Mouse (Mus musculus) stomach, embryonic 16.5 days (tissue): ENCODE results near the gene Ccdc63. TPM values are rescaled to one million over a fixed set of nuclear protein-coding genes. Genes with fewer than 3 reads are reported as not detected.

ENCODE experiments used
- ATAC-seq: fragments of 200-750 bp; cut with Nextera tagmentation; 2 replicates; pipeline ENCODE4 v1.8.0; 2017; ENCODE audit warnings: moderate number of reproducible peaks, moderate TSS enrichment; ENCODE audit not compliant: insufficient read depth, low FRiP score
- H3K27ac ChIP-seq: fragments of 300-500 bp; sonication (generic); 2 replicates; pipeline ENCODE4 v1.5.1; 2014; ENCODE audit warnings: low read length
- H3K27me3 ChIP-seq: fragments of 300-500 bp; sonication (generic); 2 replicates; pipeline ENCODE4 v1.6.1; 2014; ENCODE audit warnings: low read length, control low read depth, mixed read lengths; ENCODE audit not compliant: control insufficient read depth, insufficient read depth
- H3K36me3 ChIP-seq: fragments of 300-500 bp; sonication (generic); 2 replicates; pipeline ENCODE4 v1.6.1; 2014; ENCODE audit warnings: low read length; ENCODE audit not compliant: control insufficient read depth, insufficient read depth
- H3K4me1 ChIP-seq: fragments of 300-500 bp; sonication (generic); 2 replicates; pipeline ENCODE4 v1.6.1; 2014; ENCODE audit warnings: low read length, control low read depth, mixed read lengths; ENCODE audit not compliant: control insufficient read depth, insufficient read depth
- H3K4me2 ChIP-seq: fragments of 300-500 bp; sonication (generic); 2 replicates; pipeline ENCODE4 v1.6.1; 2014; ENCODE audit warnings: low read depth, low read length, mixed read lengths
- H3K4me3 ChIP-seq: fragments of 300-500 bp; sonication (generic); replicated peaks from 2 replicates; pipeline ENCODE4 v1.5.1; 2014; ENCODE audit warnings: mild to moderate bottlenecking, low read length
- H3K9ac ChIP-seq: fragments of 300-500 bp; sonication (generic); 2 replicates; pipeline ENCODE4 v1.6.1; 2014; ENCODE audit warnings: low read length
- H3K9me3 ChIP-seq: fragments of 300-500 bp; sonication (generic); replicated peaks from 2 replicates; pipeline ENCODE4 v1.6.1; 2016; ENCODE audit warnings: low read length, control low read depth; ENCODE audit not compliant: control insufficient read depth
- WGBS: fragments of 180-500 bp; shearing (Covaris S2); extraction: QIAGEN DNeasy Blood & Tissue Kit; methylation state at CpG from one replicate; pipeline ENCODE4 v1.1.7; 2014; 5-methylcytosine and 5-hydroxymethylcytosine counted together
- polyA plus RNA-seq: library from polyadenylated mRNA; unstranded; fragments of >200 nt; fragmentation: Nextera tagmentation; extraction: Ambion mirVana; gene quantifications from 2 replicates; pipeline ENCODE4 v1.2.1, GENCODE M21; 2015

Gene Ccdc63
- polyA plus RNA-seq, 1 experiment from 2014 or later = not detected

DNA sequence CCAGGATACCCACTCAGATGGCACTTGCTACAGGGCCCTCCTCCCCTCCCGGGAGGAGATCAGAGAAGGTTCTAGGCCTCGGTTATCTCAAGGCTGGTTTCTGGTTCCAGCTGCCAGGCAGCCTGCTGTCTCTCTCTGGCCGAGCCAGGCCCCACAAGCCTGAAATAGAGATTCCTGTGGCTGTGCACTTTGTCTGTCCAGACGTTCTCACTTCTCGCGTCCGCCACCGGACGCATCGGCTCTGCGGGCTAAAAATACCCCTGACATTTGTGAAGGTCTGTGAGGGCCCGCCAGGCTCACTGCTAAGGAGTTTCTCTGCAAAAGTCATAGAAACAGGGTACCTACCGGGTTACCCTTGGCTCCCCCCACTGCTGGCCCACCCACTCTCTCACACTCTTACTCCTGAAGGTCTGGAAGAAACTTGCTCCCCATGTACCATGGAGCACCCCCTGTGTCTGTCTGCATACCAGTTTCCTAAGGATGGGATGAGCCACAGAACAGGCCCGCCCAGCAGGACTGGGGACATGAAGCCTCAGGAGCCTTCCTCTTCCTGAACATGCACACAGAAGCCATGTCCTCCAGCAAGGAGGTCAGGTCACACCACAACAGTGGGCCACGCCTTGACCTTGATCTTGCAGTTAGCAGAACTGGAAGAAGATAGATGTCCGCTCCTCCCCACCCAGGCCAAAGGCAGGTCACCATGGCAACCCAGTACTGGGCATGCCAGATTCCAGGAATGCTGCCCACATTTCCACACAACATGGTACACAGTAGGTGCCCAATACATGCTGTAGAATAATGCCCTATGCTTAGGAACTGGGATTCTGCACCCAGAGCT, 69.4 kb downstream of the Ccdc63 start:
- no peak overlapping the region for H3K27ac ChIP-seq
- no peak overlapping the region for H3K4me3 ChIP-seq
- H3K9me3 ChIP-seq = no peaks in the 10 kb centered on the region
- no peaks in the 10 kb centered on the region for H3K27me3 ChIP-seq
- H3K4me2 ChIP-seq = no peak overlapping the region
- H3K36me3 ChIP-seq = no peaks in the 10 kb centered on the region
- whole genome bisulfite sequencing = 58% methylated on average over 16 of the region's 16 CpGs
- no peak overlapping the region for H3K9ac ChIP-seq
- H3K4me1 ChIP-seq = no peaks in the 10 kb centered on the region
- ATAC-seq = no peak

DNA sequence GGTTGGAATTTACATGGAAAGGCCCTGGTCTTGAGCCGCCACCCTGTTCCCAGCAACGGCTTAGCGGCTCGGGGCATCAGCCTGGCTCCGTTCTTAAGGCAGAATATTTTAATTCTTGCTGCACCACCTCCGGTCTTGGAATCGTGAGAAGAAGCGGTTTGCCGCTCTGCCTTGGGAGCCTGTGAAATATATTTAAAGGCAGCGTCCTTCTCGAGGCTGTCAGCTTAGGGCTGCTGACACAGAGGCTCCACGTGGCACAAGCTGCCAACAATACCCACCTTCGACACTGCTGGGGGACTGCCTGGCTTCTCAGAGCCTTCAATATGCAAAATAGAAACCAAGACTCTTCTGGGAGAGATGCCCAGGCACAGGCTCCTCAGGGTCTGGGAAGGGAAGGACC, 72.1 kb downstream of the Ccdc63 start:
- Histone ChIP-seq H3K27me3 (no peaks in the 10 kb centered on the region), H3K4me2 (no peak overlapping the region), H3K9me3 (no peaks in the 10 kb centered on the region), H3K36me3 (no peaks in the 10 kb centered on the region), H3K27ac (no peak overlapping the region), H3K4me1 (no peaks in the 10 kb centered on the region), H3K4me3 (no peak overlapping the region), H3K9ac (no peak overlapping the region)
- no peak for ATAC-seq
- WGBS = 78% methylated on average over 13 of the region's 13 CpGs

DNA sequence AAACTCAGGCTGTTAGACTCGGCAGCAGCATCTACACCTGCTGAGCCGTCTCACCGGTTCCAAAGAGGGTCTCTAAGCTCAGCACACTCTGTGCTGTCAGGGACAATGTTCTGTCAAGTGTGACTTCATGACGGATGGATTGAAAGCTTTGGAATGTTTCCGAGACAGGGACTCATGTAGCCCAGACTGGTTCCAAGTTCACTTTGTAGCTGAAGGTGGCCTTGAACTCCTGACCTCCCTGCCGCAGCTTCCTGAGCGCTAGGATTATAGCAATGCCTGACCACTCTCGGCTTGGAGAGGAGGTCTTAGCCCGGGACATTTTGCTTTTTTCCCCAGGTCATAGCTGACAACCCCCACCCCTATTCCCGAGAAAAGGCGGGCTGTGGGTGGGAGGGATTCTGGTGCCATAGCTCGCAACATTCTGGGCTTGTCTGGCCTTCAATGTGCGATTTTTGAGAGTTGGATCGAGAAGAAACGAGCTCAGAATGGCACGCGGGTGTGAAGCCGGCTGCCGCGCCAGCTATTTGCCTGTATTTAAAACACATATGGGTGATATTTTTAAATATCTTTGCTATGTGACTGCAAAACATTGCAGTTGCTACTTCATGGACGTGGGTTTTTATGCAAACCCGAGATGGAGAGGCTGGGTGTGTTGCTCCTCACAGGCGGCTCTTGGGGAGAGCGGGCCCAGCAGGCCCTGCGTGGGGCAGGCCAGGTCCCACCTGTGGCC, 77.3 kb downstream of the Ccdc63 start:
- H3K9ac ChIP-seq = no peak overlapping the region
- H3K4me2 ChIP-seq = no peak overlapping the region
- WGBS = 74% methylated on average over 25 of the region's 25 CpGs
- no peak overlapping the region for H3K27ac ChIP-seq
- no peak for ATAC-seq
- H3K36me3 ChIP-seq = no peaks in the 10 kb centered on the region
- H3K9me3 ChIP-seq = no peaks in the 10 kb centered on the region
- H3K4me1 ChIP-seq = no peaks in the 10 kb centered on the region
- H3K4me3 ChIP-seq = no peak overlapping the region
- H3K27me3 ChIP-seq = no peaks in the 10 kb centered on the region

DNA sequence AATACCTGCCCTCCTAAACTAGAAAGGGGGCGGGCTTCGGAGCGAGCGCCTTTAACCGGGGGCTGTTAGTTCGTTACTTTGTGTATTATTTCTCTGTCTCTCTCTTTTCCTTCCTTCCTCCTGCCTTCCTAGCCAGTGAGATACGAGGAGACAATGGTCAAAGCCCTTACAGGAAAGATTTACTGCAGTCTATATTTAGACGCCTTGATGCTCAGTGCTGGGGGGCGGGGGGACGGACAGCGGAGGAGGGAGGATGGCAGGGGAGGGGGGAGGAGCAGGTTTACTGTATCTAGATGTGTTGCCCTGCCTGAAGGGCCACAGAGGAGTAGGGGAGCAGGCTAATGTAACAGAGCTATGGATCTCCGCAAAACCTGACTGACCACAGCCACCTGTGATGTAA, 78.1 kb downstream of the Ccdc63 start:
- no peak overlapping the region for H3K4me3 ChIP-seq
- no peak for ATAC-seq
- no peaks in the 10 kb centered on the region for H3K4me1 ChIP-seq
- no peak overlapping the region for H3K4me2 ChIP-seq
- 0 out of 2 replicates have a peak overlapping the region, but pooled peaks have one; percentile 10 for H3K9ac ChIP-seq
- no peaks in the 10 kb centered on the region for H3K36me3 ChIP-seq
- WGBS = 17% methylated on average over 12 of the region's 12 CpGs
- no peak overlapping the region for H3K27ac ChIP-seq
- peaks cover 2% of the 10 kb centered on the region for H3K9me3 ChIP-seq
- no peaks in the 10 kb centered on the region for H3K27me3 ChIP-seq

DNA sequence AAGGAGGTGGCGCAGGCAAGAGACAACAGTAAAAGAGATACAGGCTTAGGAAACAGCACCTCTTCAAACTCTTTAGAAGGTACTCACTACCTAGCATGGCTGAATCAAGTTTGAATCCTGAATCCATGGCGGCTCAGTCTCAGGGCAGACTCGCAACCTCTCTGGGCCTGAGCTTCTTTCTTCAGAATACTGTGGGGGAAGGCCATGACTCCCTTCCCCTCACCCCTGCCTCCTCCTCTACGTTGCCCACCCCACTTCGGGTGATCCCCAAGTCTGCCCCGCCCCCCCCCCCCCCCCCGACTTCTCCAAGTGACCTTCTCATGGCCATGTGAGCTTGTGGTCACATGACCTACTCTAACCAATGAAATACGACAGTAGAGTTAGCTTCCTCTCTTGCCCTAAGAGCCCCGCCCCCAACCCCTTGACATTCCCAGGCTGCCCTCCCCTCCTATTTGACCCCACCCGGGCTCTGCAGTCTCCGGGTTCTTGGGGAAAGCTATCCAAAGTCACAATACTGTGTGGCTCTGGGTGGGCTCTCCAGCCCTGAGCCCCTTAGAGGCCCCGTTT, 79.8 kb downstream of the Ccdc63 start:
- Histone ChIP-seq H3K27ac (no peak overlapping the region), H3K4me2 (no peak overlapping the region), H3K4me3 (no peak overlapping the region), H3K36me3 (no peaks in the 10 kb centered on the region), H3K27me3 (no peaks in the 10 kb centered on the region), H3K9ac (no peak overlapping the region), H3K9me3 (peaks cover 4% of the 10 kb centered on the region), H3K4me1 (no peaks in the 10 kb centered on the region)
- ATAC-seq = no peak
- 31% methylated on average over 10 of the region's 12 CpGs for WGBS

DNA sequence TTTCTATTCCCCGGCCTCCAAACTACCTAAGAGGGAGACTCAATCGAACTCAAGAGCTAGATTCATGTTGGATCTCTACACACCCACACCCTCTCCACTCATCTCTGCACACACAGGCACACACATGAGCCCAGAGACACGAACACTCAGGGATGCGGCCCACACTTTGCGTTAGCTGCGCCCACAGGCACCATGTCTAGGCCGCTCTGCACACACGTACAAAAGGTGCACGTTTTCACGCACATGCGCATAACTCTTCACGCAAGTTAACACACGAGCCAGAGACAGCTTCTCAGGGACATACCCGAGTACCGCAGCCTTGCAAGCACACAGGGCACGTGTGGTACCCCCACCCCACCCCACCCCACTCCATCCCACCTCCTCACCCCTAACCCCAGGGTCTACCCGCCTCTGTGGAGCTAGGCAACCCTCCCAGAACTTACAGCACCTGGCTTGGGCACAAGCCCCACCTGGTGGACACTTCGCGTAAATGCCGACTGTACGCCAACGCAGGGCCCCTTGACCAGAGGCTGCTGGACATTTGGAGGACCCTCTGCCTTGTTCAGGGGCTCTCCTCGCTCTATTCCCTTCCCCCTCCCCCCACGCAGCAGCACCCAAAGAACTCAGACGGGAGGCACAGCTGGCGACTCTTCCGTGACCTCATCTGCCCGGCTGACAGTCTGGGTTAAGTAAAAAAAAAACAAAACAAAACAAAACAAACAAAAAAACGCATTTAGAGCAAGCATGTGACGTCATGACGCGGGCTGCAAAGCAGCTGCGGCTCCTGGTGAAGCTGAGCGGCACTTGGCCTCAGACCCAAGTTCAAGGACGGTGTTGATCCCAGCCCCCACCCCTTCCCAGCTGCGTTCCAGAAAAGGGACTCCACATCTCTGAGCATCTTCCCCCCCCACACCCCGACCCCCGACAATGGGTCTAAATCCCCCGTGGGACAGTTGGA, 81.3 kb downstream of the Ccdc63 start:
- peak overlapping the region; percentile 26; the same call in 1 of the 2 replicates for H3K9ac ChIP-seq
- no peaks in the 10 kb centered on the region for H3K4me1 ChIP-seq
- no peak overlapping the region for H3K27ac ChIP-seq
- H3K36me3 ChIP-seq = no peaks in the 10 kb centered on the region
- peak overlapping the region; percentile 21 for H3K4me3 ChIP-seq
- WGBS = 23% methylated on average over 39 of the region's 39 CpGs
- peaks cover 4% of the 10 kb centered on the region for H3K9me3 ChIP-seq
- no peak for ATAC-seq
- no peaks in the 10 kb centered on the region for H3K27me3 ChIP-seq
- H3K4me2 ChIP-seq = peak overlapping the region; percentile 52

Other genes starting within 250 kb of the Ccdc63 start
- gene Cux2, start 90.7 kb downstream of the Ccdc63 start, polyA plus RNA-seq = 3.2 and 3.5 TPM in 2 replicates
- 1.1 and 17.1 TPM in 2 replicates for gene Myl2, start 39.9 kb downstream of the Ccdc63 start, polyA plus RNA-seq
- 166 and 171 TPM in 2 replicates for gene Ppp1cc, start 17.5 kb upstream of the Ccdc63 start, polyA plus RNA-seq
- 5.6 and 7.0 TPM in 2 replicates for gene Hvcn1, start 66.0 kb upstream of the Ccdc63 start, polyA plus RNA-seq
- 5.0 and 7.2 TPM in 2 replicates for gene Tctn1, start 123.6 kb upstream of the Ccdc63 start, polyA plus RNA-seq
- gene Pptc7, start 143.5 kb upstream of the Ccdc63 start, polyA plus RNA-seq = 8.0 and 8.3 TPM in 2 replicates
- 10.7 and 10.8 TPM in 2 replicates for gene Rad9b, start 213.4 kb upstream of the Ccdc63 start, polyA plus RNA-seq
- 203 and 220 TPM in 2 replicates for gene Vps29, start 213.5 kb upstream of the Ccdc63 start, polyA plus RNA-seq
- 57.0 and 57.9 TPM in 2 replicates for gene Gpn3, start 231.1 kb upstream of the Ccdc63 start, polyA plus RNA-seq
- 35.4 and 35.8 TPM in 2 replicates for gene Fam216a, start 231.5 kb upstream of the Ccdc63 start, polyA plus RNA-seq